Mouse (Mus musculus) heart, embryonic 12.5 days (tissue): Measurements from ENCODE around the gene Gm11555. TPM values are rescaled to one million over a fixed set of nuclear protein-coding genes. Genes with fewer than 3 reads are reported as not detected.
"Not testable (repeated sequence)": the region's sequence is repeated elsewhere in the genome, so short reads cannot be mapped to it uniquely, and the experiment has no call there.

Experiments
- ATAC-seq: fragments of 200-750 bp; cut with Nextera tagmentation; 2 replicates; pipeline ENCODE4 v1.8.0; 2017; ENCODE audit warnings: moderate TSS enrichment, moderate library complexity; ENCODE audit not compliant: insufficient number of reproducible peaks, low FRiP score
- H3K27ac ChIP-seq: fragments of 300-500 bp; sonication (generic); 2 replicates; pipeline ENCODE4 v1.5.1; 2016; ENCODE audit warnings: mild to moderate bottlenecking, moderate library complexity; ENCODE audit not compliant: poor library complexity, severe bottlenecking
- H3K27me3 ChIP-seq: fragments of 300-500 bp; sonication (generic); replicated peaks from 2 replicates; pipeline ENCODE4 v1.6.1; 2016; ENCODE audit warnings: mild to moderate bottlenecking, moderate library complexity
- H3K36me3 ChIP-seq: fragments of 300-500 bp; sonication (generic); 2 replicates; pipeline ENCODE4 v1.6.1; 2016; ENCODE audit warnings: mild to moderate bottlenecking, moderate library complexity
- H3K4me1 ChIP-seq: fragments of 300-500 bp; sonication (generic); replicated peaks from 2 replicates; pipeline ENCODE4 v1.6.1; 2016; ENCODE audit warnings: mild to moderate bottlenecking
- H3K4me2 ChIP-seq: fragments of 300-500 bp; sonication (generic); 2 replicates; pipeline ENCODE4 v1.6.1; 2016; ENCODE audit warnings: mild to moderate bottlenecking, moderate library complexity
- H3K4me3 ChIP-seq: fragments of 300-500 bp; sonication (generic); 2 replicates; pipeline ENCODE4 v1.5.1; 2016; ENCODE audit warnings: mild to moderate bottlenecking
- H3K9ac ChIP-seq: fragments of 300-500 bp; sonication (generic); 2 replicates; pipeline ENCODE4 v1.6.1; 2016; ENCODE audit warnings: mild to moderate bottlenecking, moderate library complexity
- H3K9me3 ChIP-seq: fragments of 300-500 bp; sonication (generic); replicated peaks from 2 replicates; pipeline ENCODE4 v1.6.1; 2016; ENCODE audit warnings: mild to moderate bottlenecking, moderate library complexity
- WGBS: fragments of 180-500 bp; shearing (Covaris S2); methylation state at CpG from one replicate; pipeline ENCODE4 v1.1.7; 2016; 5-methylcytosine and 5-hydroxymethylcytosine counted together
- polyA plus RNA-seq: library from polyadenylated mRNA; unstranded; fragments of >200 nt; fragmentation: Nextera tagmentation; extraction: Ambion mirVana; gene quantifications from 2 replicates; pipeline ENCODE4 v1.2.1, GENCODE M21; 2016

Gene Gm11555
- polyA plus RNA-seq = not detected in 2 replicates

DNA sequence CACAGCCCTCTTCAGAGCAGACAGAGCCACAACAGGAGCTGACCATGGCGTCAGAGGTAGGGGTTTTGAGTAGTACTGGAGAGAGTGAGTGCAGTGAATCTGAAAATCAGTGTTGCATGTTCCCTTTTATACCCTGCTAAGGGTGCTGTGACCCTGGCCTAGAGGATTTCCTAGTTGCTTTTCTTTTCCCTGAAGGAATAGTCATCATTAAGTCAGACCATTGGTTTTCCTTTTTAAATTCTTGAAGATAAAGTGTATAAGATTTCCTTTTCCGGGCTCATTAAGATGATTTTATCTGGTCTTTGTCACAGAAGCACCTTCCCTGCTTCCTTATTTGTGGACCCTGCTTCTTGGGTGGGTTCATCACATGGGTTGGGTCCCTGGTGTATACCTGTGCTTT lies at the start of gene Gm11555:
Gene Gm11555 (minus strand): TSS at position 101 of the 400 bp plus-strand sequence.
- Histone ChIP-seq H3K9me3 (no peaks in the 10 kb centered on the region), H3K4me1 (no peaks in the 10 kb centered on the region), H3K27me3 (no peaks in the 10 kb centered on the region), H3K36me3 (no peaks in the 10 kb centered on the region), H3K27ac (no peak within 1 kb of the TSS), H3K4me3 (no peak within 1 kb of the TSS), H3K4me2 (no peak within 1 kb of the TSS), H3K9ac (no peak within 1 kb of the TSS)
- ATAC-seq = no peak
- WGBS = 79% methylated on average over 2 of the region's 2 CpGs

DNA sequence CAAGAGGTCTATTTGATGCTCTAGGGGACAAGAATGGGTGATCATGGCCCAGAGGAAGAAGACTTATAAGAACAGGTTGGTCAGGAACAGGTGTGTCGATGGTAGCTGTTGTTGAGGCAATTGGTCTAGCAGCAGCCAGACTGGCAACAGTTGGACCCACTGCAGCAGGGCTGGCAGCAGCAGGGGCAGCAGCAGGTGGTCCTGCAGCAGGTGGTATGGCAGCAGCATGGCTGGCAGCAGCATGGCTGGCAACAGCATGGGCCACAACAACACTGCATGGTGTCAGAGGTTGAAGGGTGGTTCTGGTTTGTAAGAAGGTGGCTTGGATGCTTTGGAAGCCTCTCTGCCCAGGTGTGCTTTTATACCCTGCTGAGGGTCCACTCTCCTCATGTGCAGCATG lies 40.4 kb upstream of the Gm11555 start, which contains the start of gene Gm14190:
Gene Gm14190 (minus strand): TSS at position 278 of the 400 bp plus-strand sequence.
- no peak within 1 kb of the TSS for H3K4me3 ChIP-seq
- H3K9me3 ChIP-seq = no peaks in the 10 kb centered on the region
- no peaks in the 10 kb centered on the region for H3K4me1 ChIP-seq
- no peak for ATAC-seq
- no peak within 1 kb of the TSS for H3K27ac ChIP-seq
- H3K9ac ChIP-seq = no peak within 1 kb of the TSS
- no peaks in the 10 kb centered on the region for H3K27me3 ChIP-seq
- no peak within 1 kb of the TSS for H3K4me2 ChIP-seq
- H3K36me3 ChIP-seq = no peaks in the 10 kb centered on the region
- WGBS = 81% methylated on average over 1 of the region's 1 CpGs

GRCm38 (mm10) chr11:99685235-99685634 lies 35.2 kb upstream of the Gm11555 start:
- 61% methylated on average over 1 of the region's 1 CpGs for WGBS
- not testable (repeated sequence) for H3K9ac ChIP-seq, H3K36me3 ChIP-seq, H3K9me3 ChIP-seq, H3K4me2 ChIP-seq, ATAC-seq, H3K4me3 ChIP-seq, H3K4me1 ChIP-seq, H3K27me3 ChIP-seq, H3K27ac ChIP-seq

- Histone ChIP-seq H3K27me3 (no peaks in the 10 kb centered on the region), H3K4me3 (no peak overlapping the region), H3K4me1 (no peaks in the 10 kb centered on the region), H3K36me3 (no peaks in the 10 kb centered on the region), H3K4me2 (no peak overlapping the region), H3K9ac (no peak overlapping the region), H3K27ac (no peak overlapping the region), H3K9me3 (no peaks in the 10 kb centered on the region)
- 86% methylated on average over 2 of the region's 2 CpGs for WGBS
- no peak for ATAC-seq
Observed at GRCm38 (mm10) chr11:99683481-99683880, 33.4 kb upstream of the Gm11555 start.

GRCm38 (mm10) chr11:99665860-99666259 lies 15.8 kb upstream of the Gm11555 start, which contains the start of gene Krtap4-6:
TSS of gene Krtap4-6 (minus strand) at chr11:99665960.
- H3K36me3 ChIP-seq = no peaks in the 10 kb centered on the region
- H3K9me3 ChIP-seq = no peaks in the 10 kb centered on the region; the same call in 1 of the 2 replicates
- H3K4me1 ChIP-seq = no peaks in the 10 kb centered on the region
- H3K9ac ChIP-seq = no peak within 1 kb of the TSS
- no peak within 1 kb of the TSS for H3K4me3 ChIP-seq
- no peaks in the 10 kb centered on the region for H3K27me3 ChIP-seq
- ATAC-seq = no peak
- H3K4me2 ChIP-seq = no peak within 1 kb of the TSS
- no peak within 1 kb of the TSS for H3K27ac ChIP-seq

GRCm38 (mm10) chr11:99662802-99663201 lies 12.8 kb upstream of the Gm11555 start:
- Histone ChIP-seq H3K9me3 (no peaks in the 10 kb centered on the region; the same call in 1 of the 2 replicates), H3K4me2 (no peak overlapping the region), H3K36me3 (no peaks in the 10 kb centered on the region), H3K4me3 (no peak overlapping the region), H3K27me3 (no peaks in the 10 kb centered on the region), H3K27ac (no peak overlapping the region), H3K4me1 (no peaks in the 10 kb centered on the region), H3K9ac (no peak overlapping the region)
- ATAC-seq = no peak
- WGBS = 79% methylated on average over 10 of the region's 10 CpGs

DNA sequence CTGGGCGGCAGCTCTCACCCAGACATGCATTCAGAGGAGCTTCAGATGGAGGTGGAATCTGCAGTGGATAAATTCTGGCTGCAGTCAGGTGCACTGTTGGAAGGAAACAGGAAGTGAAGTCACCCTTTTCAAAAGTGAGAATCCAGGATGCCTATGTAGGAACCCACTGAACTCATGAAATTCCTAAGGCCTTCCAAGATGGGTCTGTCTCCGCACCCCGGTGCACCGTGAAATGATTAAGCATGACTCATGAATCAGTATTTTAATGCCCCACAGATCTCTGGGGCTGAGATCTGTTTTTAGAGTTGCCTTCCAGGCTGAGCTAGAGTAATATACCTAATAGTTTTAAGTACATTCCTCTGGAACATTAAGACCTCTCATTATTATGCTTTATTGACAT lies 9.2 kb upstream of the Gm11555 start:
- Histone ChIP-seq H3K4me2 (no peak overlapping the region), H3K27me3 (no peaks in the 10 kb centered on the region), H3K36me3 (no peaks in the 10 kb centered on the region), H3K4me1 (no peaks in the 10 kb centered on the region), H3K9me3 (no peaks in the 10 kb centered on the region; the same call in 1 of the 2 replicates), H3K27ac (no peak overlapping the region), H3K9ac (no peak overlapping the region), H3K4me3 (no peak overlapping the region)
- 85% methylated on average over 4 of the region's 4 CpGs for WGBS
- ATAC-seq = no peak

DNA sequence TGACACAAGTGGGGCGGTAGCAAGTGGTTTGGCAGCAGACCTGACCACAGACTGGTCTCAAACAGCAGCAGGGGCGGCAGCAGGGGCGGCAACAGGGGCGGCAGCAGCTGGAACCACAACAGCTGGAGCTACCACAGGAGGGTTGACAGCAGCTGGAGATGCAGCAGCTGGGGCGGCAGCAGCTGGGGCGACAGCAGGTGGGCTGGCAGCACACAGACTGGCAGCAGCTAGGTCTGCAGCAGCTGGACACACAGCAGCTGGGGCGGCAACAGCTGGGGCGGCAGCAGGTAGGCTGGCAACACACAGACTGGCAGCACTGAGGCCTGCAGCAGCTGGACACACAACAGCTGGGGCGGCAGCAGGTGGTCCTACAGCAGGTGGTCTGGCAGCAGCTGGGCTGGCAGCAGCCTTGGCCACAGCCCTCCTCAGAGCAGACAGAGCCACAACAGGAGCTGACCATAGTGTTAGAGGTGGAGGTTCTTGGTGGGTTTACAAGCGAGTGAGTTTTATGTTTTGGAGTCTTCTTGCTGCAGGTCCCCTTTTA lies 8.5 kb upstream of the Gm11555 start, which contains the start of gene Gm11563:
Gene Gm11563 (minus strand): TSS at position 494 of the 544 bp plus-strand sequence.
- WGBS = 55% methylated on average over 10 of the region's 10 CpGs
- ATAC-seq, H3K27me3 ChIP-seq, H3K9me3 ChIP-seq, H3K4me2 ChIP-seq, H3K4me1 ChIP-seq, H3K4me3 ChIP-seq, H3K36me3 ChIP-seq, H3K27ac ChIP-seq, H3K9ac ChIP-seq: not testable (repeated sequence)

- 47% methylated on average over 5 of the region's 5 CpGs for WGBS
- Histone ChIP-seq H3K4me3 (no peak overlapping the region), H3K4me2 (no peak overlapping the region), H3K36me3 (no peaks in the 10 kb centered on the region), H3K9me3 (no peaks in the 10 kb centered on the region; the same call in 1 of the 2 replicates), H3K27me3 (no peaks in the 10 kb centered on the region), H3K27ac (no peak overlapping the region), H3K4me1 (no peaks in the 10 kb centered on the region), H3K9ac (no peak overlapping the region)
- ATAC-seq = no peak
Observed at GRCm38 (mm10) chr11:99657051-99657450, 7.0 kb upstream of the Gm11555 start.

DNA sequence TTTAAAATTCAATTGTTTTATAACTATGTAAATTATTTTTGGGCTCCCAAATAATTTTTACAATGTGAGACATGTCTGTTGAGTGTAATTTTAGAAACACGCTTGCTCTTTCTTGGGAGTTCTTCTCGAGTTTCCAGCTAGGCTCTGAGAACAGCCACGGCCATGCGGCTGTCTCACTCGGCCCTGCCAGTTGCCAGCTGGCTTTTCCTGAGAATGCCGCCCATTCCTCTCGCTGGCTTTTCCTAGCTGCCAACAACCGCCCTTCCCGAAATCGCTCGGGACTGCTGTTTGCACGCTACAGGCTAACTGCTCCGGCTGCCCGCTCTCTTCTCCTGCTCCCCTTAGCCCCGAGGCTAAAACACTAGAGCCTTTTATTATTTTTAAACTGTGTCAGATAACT lies 3.6 kb downstream of the Gm11555 start:
- Histone ChIP-seq H3K9me3 (no peaks in the 10 kb centered on the region), H3K9ac (no peak overlapping the region), H3K27ac (no peak overlapping the region), H3K4me3 (no peak overlapping the region), H3K36me3 (no peaks in the 10 kb centered on the region), H3K27me3 (0 out of 2 replicates have a peak, but pooled peaks cover 3% of the 10 kb centered on the region), H3K4me1 (no peaks in the 10 kb centered on the region), H3K4me2 (no peak overlapping the region)
- 82% methylated on average over 15 of the region's 15 CpGs for WGBS
- ATAC-seq = no peak

- H3K4me1 ChIP-seq = no peaks in the 10 kb centered on the region
- H3K27me3 ChIP-seq = 0 out of 2 replicates have a peak, but pooled peaks cover 3% of the 10 kb centered on the region
- no peaks in the 10 kb centered on the region for H3K9me3 ChIP-seq
- H3K4me3 ChIP-seq = no peak overlapping the region
- ATAC-seq = no peak
- no peaks in the 10 kb centered on the region for H3K36me3 ChIP-seq
- no peak overlapping the region for H3K27ac ChIP-seq
- WGBS = 73% methylated on average over 3 of the region's 3 CpGs
- H3K4me2 ChIP-seq = no peak overlapping the region
- H3K9ac ChIP-seq = no peak overlapping the region
Observed at GRCm38 (mm10) chr11:99644351-99644750, 5.7 kb downstream of the Gm11555 start.

DNA sequence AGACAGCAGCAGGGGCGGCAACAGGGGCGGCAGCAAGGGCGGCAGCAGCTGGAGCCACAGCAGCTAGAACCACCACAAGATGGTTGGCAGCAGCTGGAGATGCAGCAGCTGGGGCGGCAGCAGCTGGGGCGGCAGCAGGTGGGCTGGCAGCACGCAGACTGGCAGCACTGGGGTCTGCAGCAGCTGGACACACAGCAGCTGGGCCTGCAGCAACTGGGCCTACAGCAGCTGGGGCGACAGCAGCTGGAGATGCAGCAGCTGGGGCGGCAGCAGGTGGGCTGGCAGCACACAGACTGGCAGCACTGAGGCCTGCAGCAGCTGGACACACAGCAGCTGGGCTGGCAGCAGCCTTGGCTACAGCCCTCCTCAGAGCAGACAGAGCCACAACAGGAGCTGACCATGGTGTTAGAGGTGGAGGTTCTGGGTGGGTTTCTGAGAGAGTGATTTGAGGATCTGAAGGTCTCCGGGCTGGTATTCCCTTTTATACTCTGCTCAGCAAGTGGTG lies 6.3 kb downstream of the Gm11555 start, which contains the start of gene Krtap4-7:
Gene Krtap4-7 (minus strand): TSS at position 455 of the 505 bp plus-strand sequence.
- not testable (repeated sequence) for ATAC-seq, H3K9me3 ChIP-seq
- 79% methylated on average over 9 of the region's 9 CpGs for WGBS

More for the DNA sequence above, 6.3 kb downstream of the Gm11555 start, which contains the start of gene Krtap4-7:
- not testable (repeated sequence) for H3K27me3 ChIP-seq, H3K36me3 ChIP-seq, H3K4me3 ChIP-seq, H3K4me1 ChIP-seq, H3K4me2 ChIP-seq, H3K27ac ChIP-seq, H3K9ac ChIP-seq
